30 mouse cellular contexts compared by ENCODE assay signal in the genomic region with DNA sequence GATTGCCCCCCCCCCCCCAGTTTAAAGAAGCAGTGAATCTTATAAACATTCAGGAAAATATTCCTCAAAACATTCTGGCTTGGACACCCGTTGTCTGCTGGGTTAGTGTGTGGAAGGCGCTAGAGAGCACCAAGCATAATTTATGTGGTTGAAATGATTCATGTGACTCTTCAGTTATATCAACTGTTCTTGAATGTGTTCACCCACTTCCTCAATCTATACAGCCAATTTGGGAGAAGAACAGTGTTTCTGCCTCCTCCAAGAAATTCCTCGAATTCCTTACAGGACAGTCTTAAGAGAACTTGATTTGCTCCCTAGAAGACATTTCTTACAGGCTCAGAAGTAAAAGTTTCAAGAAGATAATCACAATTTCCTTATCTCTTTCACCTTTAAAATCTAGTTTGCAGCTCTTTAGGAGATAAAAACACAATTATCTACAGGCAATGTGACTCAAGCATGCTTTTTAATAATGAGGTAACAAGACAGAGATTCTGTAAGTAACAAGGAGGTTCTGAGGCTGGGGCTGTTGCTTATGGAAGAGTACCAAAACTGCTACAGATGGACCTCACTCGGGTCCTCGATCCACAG. TPM values are rescaled to one million over a fixed set of nuclear protein-coding genes. Genes with fewer than 3 reads are reported as not detected.
"Had no signal": no experiment of that assay in that cellular context is flagged by ENCODE, and none has a peak within 500 bp of the region (broad histone marks: within the 10 kb centered on the region; RNA-seq: fewer than 3 reads in every experiment).

No protein-coding gene starts in this region.

- H3K27ac ChIP-seq: heart, adult 2 months; heart, embryonic 13.5 days; heart, embryonic 15.5 days; hindbrain, embryonic 13.5 days; hindbrain, embryonic 15.5 days; hindbrain, postnatal 0 days; layer of hippocampus, adult 2 months; left cerebral cortex, adult 2 months; limb, embryonic 10.5 days; limb, embryonic 12.5 days; liver, embryonic 13.5 days had no signal

- H3K9me3 ChIP-seq: heart, embryonic 13.5 days; heart, embryonic 15.5 days; hindbrain, embryonic 13.5 days; hindbrain, embryonic 15.5 days; limb, embryonic 10.5 days; limb, embryonic 12.5 days; liver, embryonic 13.5 days had no signal

- H3K9ac ChIP-seq: heart, embryonic 13.5 days; heart, embryonic 15.5 days; hindbrain, embryonic 13.5 days; hindbrain, embryonic 15.5 days; limb, embryonic 12.5 days; liver, embryonic 13.5 days had no signal

- ATAC-seq: hindbrain, postnatal 0 days; intestine, embryonic 16.5 days had no signal

- H3K4me2 ChIP-seq: heart, embryonic 11.5 days; heart, embryonic 13.5 days; heart, embryonic 15.5 days; hindbrain, embryonic 13.5 days; hindbrain, embryonic 15.5 days; limb, embryonic 12.5 days; liver, embryonic 11.5 days; liver, embryonic 13.5 days had no signal

- H3K4me3 ChIP-seq: heart, adult 2 months; heart, embryonic 13.5 days; heart, embryonic 15.5 days; hindbrain, embryonic 13.5 days; hindbrain, embryonic 15.5 days; layer of hippocampus, adult 2 months; left cerebral cortex, adult 2 months; limb, embryonic 10.5 days; limb, embryonic 12.5 days; liver, embryonic 13.5 days had no signal

- DNase-seq: gastrocnemius, postnatal 14 days; gastrocnemius, postnatal 36 days; heart, adult 2 months; heart, postnatal 14 days; heart, postnatal 36 days; kidney, adult 11 months; kidney, adult 2 months; kidney, postnatal 10 days; kidney, postnatal 4 days; liver; liver, embryonic 13.5 days had no signal

- H3K27me3 ChIP-seq: heart, embryonic 15.5 days; hindbrain, embryonic 13.5 days; hindbrain, embryonic 15.5 days; limb, embryonic 12.5 days; liver, embryonic 13.5 days had no signal

- H3K4me1 ChIP-seq: heart, embryonic 15.5 days; hindbrain, embryonic 13.5 days; hindbrain, embryonic 15.5 days; limb, embryonic 10.5 days; limb, embryonic 12.5 days; liver, embryonic 13.5 days had no signal

- H3K36me3 ChIP-seq: heart, embryonic 13.5 days; heart, embryonic 15.5 days; hindbrain, embryonic 13.5 days; hindbrain, embryonic 15.5 days; limb, embryonic 10.5 days; limb, embryonic 12.5 days; liver, embryonic 13.5 days had no signal

RNA-seq across cellular contexts. Expression of gene Pdcd1, which starts 34.1 kb away (rescaled TPM):
- total RNA-seq: gastrocnemius, adult 18-20 months; gastrocnemius, adult 8-10 months; gastrocnemius, postnatal 14 days; gastrocnemius, postnatal 36 days; heart, adult 2 months; heart, postnatal 36 days; hematopoietic stem cell, adult 5-6 weeks; hindbrain, postnatal 0 days; left cerebral cortex, adult 2 months; left cerebral cortex, postnatal 14 days had no signal
- polyA plus RNA-seq: hindbrain, embryonic 11.5 days; hindbrain, embryonic 13.5 days; hindbrain, postnatal 0 days; kidney, embryonic 14.5 days; kidney, embryonic 16.5 days; limb, embryonic 10.5 days; limb, embryonic 12.5 days; liver, embryonic 11.5 days; liver, embryonic 13.5 days had no signal
